Mouse (Mus musculus): ENCODE measurements around the gene Skiv2l. TPM values are rescaled to one million over a fixed set of nuclear protein-coding genes. Genes with fewer than 3 reads are reported as not detected.

Skiv2l gene
- polyA plus RNA-seq, 1 experiment from 2014 or later: 37.3 TPM

GRCm38 (mm10) chr17:34890074-34890743 is 40.2 kb upstream of the Skiv2l start:
- Histone ChIP-seq H3K4me3 (replicated peaks; ENCODE audit: low read depth, low read length) (no peak overlapping the region), H3K4me1 (replicated peaks; ENCODE audit: insufficient read depth, low read length) (peaks cover 6% of the 10 kb centered on the region; the same call in 1 of the 2 replicates), H3K27me3 (ENCODE audit: insufficient read depth, low read length) (no peaks in the 10 kb centered on the region), H3K36me3 (ENCODE audit: insufficient read depth, low read length) (no peaks in the 10 kb centered on the region), H3K9ac (ENCODE audit: low read depth, low read length) (no peak overlapping the region), H3K4me2 (ENCODE audit: low read length) (no peak overlapping the region), H3K27ac (no peak overlapping the region), H3K9me3 (replicated peaks; ENCODE audit: low read length) (no peaks in the 10 kb centered on the region)
- no peak for TF ChIP-seq CTCF (IDR thresholded peaks at IDR 0.05; ENCODE audit: low read depth)
- whole genome bisulfite sequencing: 78% methylated on average over 12 of the region's 12 CpGs
- ATAC-seq (replicated peaks; ENCODE audit: low FRiP score, low read depth): no peak
- DNase-seq (ENCODE audit: low spot score): no peak

- TF ChIP-seq CTCF (IDR thresholded peaks at IDR 0.05; ENCODE audit: low read depth): no peak
Measured at GRCm38 (mm10) chr17:34887942-34888341, 37.9 kb upstream of the Skiv2l start.

GRCm38 (mm10) chr17:34885615-34886014 is 35.6 kb upstream of the Skiv2l start:
- H3K27me3 ChIP-seq (ENCODE audit: insufficient read depth, low read length): no peaks in the 10 kb centered on the region
- no peak overlapping the region for H3K4me3 ChIP-seq (replicated peaks; ENCODE audit: low read depth, low read length)
- no peaks in the 10 kb centered on the region for H3K9me3 ChIP-seq (replicated peaks; ENCODE audit: low read length)
- no peak overlapping the region for H3K27ac ChIP-seq
- no peak overlapping the region for H3K9ac ChIP-seq (ENCODE audit: low read depth, low read length)
- no peaks in the 10 kb centered on the region for H3K36me3 ChIP-seq (ENCODE audit: insufficient read depth, low read length)
- no peak overlapping the region for H3K4me2 ChIP-seq (ENCODE audit: low read length)
- TF ChIP-seq CTCF (IDR thresholded peaks at IDR 0.05; ENCODE audit: low read depth): no peak
- DNase-seq (ENCODE audit: low spot score) (peak; percentile 22), ATAC-seq (replicated peaks; ENCODE audit: low FRiP score, low read depth) (no peak)
- H3K4me1 ChIP-seq (replicated peaks; ENCODE audit: insufficient read depth, low read length): 0 out of 2 replicates have a peak, but pooled peaks cover 4% of the 10 kb centered on the region
- WGBS: 71% methylated on average over 3 of the region's 3 CpGs

More at GRCm38 (mm10) chr17:34887942-34888341, 37.9 kb upstream of the Skiv2l start:
- Histone ChIP-seq H3K27me3 (ENCODE audit: insufficient read depth, low read length) (no peaks in the 10 kb centered on the region), H3K4me1 (replicated peaks; ENCODE audit: insufficient read depth, low read length) (no peaks in the 10 kb centered on the region), H3K4me3 (replicated peaks; ENCODE audit: low read depth, low read length) (no peak overlapping the region), H3K36me3 (ENCODE audit: insufficient read depth, low read length) (no peaks in the 10 kb centered on the region), H3K9ac (ENCODE audit: low read depth, low read length) (no peak overlapping the region), H3K4me2 (ENCODE audit: low read length) (no peak overlapping the region), H3K9me3 (replicated peaks; ENCODE audit: low read length) (no peaks in the 10 kb centered on the region), H3K27ac (no peak overlapping the region)
- 79% methylated on average over 5 of the region's 5 CpGs for WGBS
- ATAC-seq (replicated peaks; ENCODE audit: low FRiP score, low read depth): no peak
- DNase-seq (ENCODE audit: low spot score): no peak

GRCm38 (mm10) chr17:34884704-34885103 is 34.7 kb upstream of the Skiv2l start:
- Histone ChIP-seq H3K27me3 (ENCODE audit: insufficient read depth, low read length) (no peaks in the 10 kb centered on the region), H3K4me1 (replicated peaks; ENCODE audit: insufficient read depth, low read length) (0 out of 2 replicates have a peak, but pooled peaks cover 4% of the 10 kb centered on the region), H3K4me3 (replicated peaks; ENCODE audit: low read depth, low read length) (no peak overlapping the region), H3K9ac (ENCODE audit: low read depth, low read length) (no peak overlapping the region), H3K27ac (no peak overlapping the region), H3K9me3 (replicated peaks; ENCODE audit: low read length) (no peaks in the 10 kb centered on the region), H3K4me2 (ENCODE audit: low read length) (no peak overlapping the region), H3K36me3 (ENCODE audit: insufficient read depth, low read length) (no peaks in the 10 kb centered on the region)
- no peak for TF ChIP-seq CTCF (IDR thresholded peaks at IDR 0.05; ENCODE audit: low read depth)
- no peak for ATAC-seq (replicated peaks; ENCODE audit: low FRiP score, low read depth)
- WGBS: 89% methylated on average over 6 of the region's 6 CpGs
- no peak for DNase-seq (ENCODE audit: low spot score)

- Histone ChIP-seq H3K4me2 (ENCODE audit: low read length) (no peak overlapping the region), H3K36me3 (ENCODE audit: insufficient read depth, low read length) (no peaks in the 10 kb centered on the region), H3K4me1 (replicated peaks; ENCODE audit: insufficient read depth, low read length) (0 out of 2 replicates have a peak, but pooled peaks cover 4% of the 10 kb centered on the region), H3K27ac (no peak overlapping the region), H3K9ac (ENCODE audit: low read depth, low read length) (no peak overlapping the region), H3K27me3 (ENCODE audit: insufficient read depth, low read length) (no peaks in the 10 kb centered on the region), H3K4me3 (replicated peaks; ENCODE audit: low read depth, low read length) (no peak overlapping the region), H3K9me3 (replicated peaks; ENCODE audit: low read length) (no peaks in the 10 kb centered on the region)
- ATAC-seq (replicated peaks; ENCODE audit: low FRiP score, low read depth): no peak
- peak; percentile 31; the same call in 1 of the 2 replicates for TF ChIP-seq CTCF (IDR thresholded peaks at IDR 0.05; ENCODE audit: low read depth)
- WGBS: 65% methylated on average over 3 of the region's 3 CpGs
- DNase-seq (ENCODE audit: low spot score): no peak
Measured at GRCm38 (mm10) chr17:34883332-34883731, 33.3 kb upstream of the Skiv2l start.

- Histone ChIP-seq H3K27me3 (ENCODE audit: insufficient read depth, low read length) (no peaks in the 10 kb centered on the region), H3K27ac (no peak within 1 kb of the TSS), H3K4me2 (ENCODE audit: low read length) (peak within 1 kb of the TSS; percentile 30), H3K9me3 (replicated peaks; ENCODE audit: low read length) (no peaks in the 10 kb centered on the region), H3K4me3 (replicated peaks; ENCODE audit: low read depth, low read length) (no peak within 1 kb of the TSS), H3K36me3 (ENCODE audit: insufficient read depth, low read length) (no peaks in the 10 kb centered on the region), H3K9ac (ENCODE audit: low read depth, low read length) (0 out of 2 replicates have a peak within 1 kb of the TSS, but pooled peaks have one; percentile 14), H3K4me1 (replicated peaks; ENCODE audit: insufficient read depth, low read length) (0 out of 2 replicates have a peak, but pooled peaks cover 4% of the 10 kb centered on the region)
- DNase-seq (ENCODE audit: low spot score) (no peak), ATAC-seq (replicated peaks; ENCODE audit: low FRiP score, low read depth) (no peak)
- WGBS: 6% methylated on average over 15 of the region's 15 CpGs
- TF ChIP-seq CTCF (IDR thresholded peaks at IDR 0.05; ENCODE audit: low read depth): no peak
Measured at GRCm38 (mm10) chr17:34881683-34882310, 31.8 kb upstream of the Skiv2l start, which contains the start of gene Gm20547. TSS of gene Gm20547 (minus strand) at chr17:34882042.
